Mouse (Mus musculus) kidney, adult 9 months (tissue): ENCODE measurements around the gene Col25a1.
A peak's percentile ranks its signal among the peaks of the same experiment; 100 is the strongest.

Experiments
- DNase-seq: peaks from one replicate; pipeline ENCODE4 v3.0.0; 2022

The Col25a1 gene

GRCm38 (mm10) chr3:130328909-130329308 is 197.6 kb downstream of the Col25a1 start:
- peak; percentile 4 for DNase-seq

GRCm38 (mm10) chr3:130329833-130330555 is 198.7 kb downstream of the Col25a1 start:
- DNase-seq: no peak

- DNase-seq: no peak
These were observed 199.3 kb downstream of the Col25a1 start for GRCm38 (mm10) chr3:130330556-130330950.

- DNase-seq: no peak
These were observed 201.1 kb downstream of the Col25a1 start for GRCm38 (mm10) chr3:130332347-130332913.

GRCm38 (mm10) chr3:130337857-130338256 is 206.6 kb downstream of the Col25a1 start:
- DNase-seq: no peak

- DNase-seq: no peak
These were observed 207.1 kb downstream of the Col25a1 start for GRCm38 (mm10) chr3:130338371-130338770.

- DNase-seq: no peak
These were observed 218.9 kb downstream of the Col25a1 start for GRCm38 (mm10) chr3:130350161-130350560.

GRCm38 (mm10) chr3:130354399-130355039 is 223.2 kb downstream of the Col25a1 start:
- no peak for DNase-seq

GRCm38 (mm10) chr3:130356575-130357173 is 225.4 kb downstream of the Col25a1 start:
- no peak for DNase-seq

GRCm38 (mm10) chr3:130360813-130361212 is 229.5 kb downstream of the Col25a1 start:
- no peak for DNase-seq

- DNase-seq: no peak
These were observed 230.6 kb downstream of the Col25a1 start for GRCm38 (mm10) chr3:130361922-130362321.

GRCm38 (mm10) chr3:130362797-130363367 is 231.6 kb downstream of the Col25a1 start:
- DNase-seq: no peak

GRCm38 (mm10) chr3:130366917-130367610 is 235.8 kb downstream of the Col25a1 start:
- no peak for DNase-seq

GRCm38 (mm10) chr3:130368352-130368751 is 237.1 kb downstream of the Col25a1 start:
- DNase-seq: no peak

- no peak for DNase-seq
These were observed 237.8 kb downstream of the Col25a1 start for GRCm38 (mm10) chr3:130369113-130369512.

- DNase-seq: no peak
These were observed 238.9 kb downstream of the Col25a1 start for GRCm38 (mm10) chr3:130370167-130370566.

- no peak for DNase-seq
These were observed 241.8 kb downstream of the Col25a1 start for GRCm38 (mm10) chr3:130373145-130373544.

- no peak for DNase-seq
These were observed 243.5 kb downstream of the Col25a1 start for GRCm38 (mm10) chr3:130374620-130375341.

GRCm38 (mm10) chr3:130377786-130378185 is 246.5 kb downstream of the Col25a1 start:
- no peak for DNase-seq

GRCm38 (mm10) chr3:130378626-130379025 is 247.3 kb downstream of the Col25a1 start:
- no peak for DNase-seq

GRCm38 (mm10) chr3:130380299-130380845 is 249.1 kb downstream of the Col25a1 start:
- DNase-seq: no peak

- DNase-seq: no peak
These were observed 250.4 kb downstream of the Col25a1 start for GRCm38 (mm10) chr3:130381691-130382090.
